Mouse (Mus musculus) frontal cortex, postnatal 10 days (tissue): Measurements from ENCODE around the gene Aco1.

ENCODE experiments used
- DNase-seq, 2 experiments: peaks; one replicate each; pipeline ENCODE4 v3.0.0; 2022; ENCODE audit warnings: low spot score in 2 of 2, mixed read lengths in 1 of 2

Aco1 gene

DNA sequence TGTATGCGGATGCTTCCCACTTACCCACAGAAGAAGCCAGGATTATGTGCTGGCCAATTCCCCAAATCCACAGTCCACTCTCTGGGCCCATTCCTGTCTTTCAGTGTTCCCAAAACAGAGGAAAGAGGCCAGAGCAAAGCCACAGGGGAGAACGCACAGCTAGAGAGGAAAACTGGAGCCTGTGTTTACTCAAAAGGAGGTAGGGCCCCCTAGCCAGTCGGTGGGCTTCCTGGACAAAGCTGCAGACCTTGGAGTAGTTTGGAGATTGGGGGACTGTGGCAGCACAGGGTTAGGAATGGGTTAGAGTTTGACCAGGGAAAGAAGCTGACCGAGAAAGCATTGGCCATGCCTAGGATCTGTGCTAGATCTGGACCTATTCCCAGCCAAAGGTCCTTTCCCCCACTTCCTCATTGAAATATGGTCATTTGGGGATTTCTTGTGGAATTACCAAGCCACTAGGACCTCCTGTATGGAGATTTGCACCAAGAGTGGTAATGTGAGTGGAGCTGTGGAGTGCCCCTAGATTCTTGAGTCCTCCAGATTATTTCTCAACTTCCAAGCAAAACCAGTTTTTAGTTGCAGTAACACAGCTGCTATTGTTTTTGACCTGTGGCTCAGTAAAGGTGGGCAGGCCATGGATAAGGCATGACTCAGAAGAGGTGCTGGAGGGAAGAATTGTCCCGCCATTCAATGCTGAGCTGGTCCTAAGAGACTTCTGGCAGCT, 14.8 kb downstream of the Aco1 start:
- DNase-seq, result no peak

DNA sequence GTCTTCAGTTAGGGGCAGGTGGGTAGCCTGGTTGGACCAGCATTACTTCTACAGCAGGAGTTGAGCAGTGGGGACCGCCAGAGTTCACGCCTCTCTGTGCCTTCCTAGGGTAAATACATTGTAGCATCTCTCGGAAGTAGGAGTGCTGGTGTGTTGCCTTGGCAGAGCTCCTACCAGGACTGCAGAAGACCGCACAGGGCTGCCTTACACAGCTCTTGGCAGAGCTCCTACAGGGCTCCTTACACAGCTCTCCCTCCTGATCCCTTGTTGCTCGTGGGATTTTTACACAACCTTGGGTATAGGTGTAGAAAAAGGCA, 15.3 kb downstream of the Aco1 start:
- no peak for DNase-seq

DNA sequence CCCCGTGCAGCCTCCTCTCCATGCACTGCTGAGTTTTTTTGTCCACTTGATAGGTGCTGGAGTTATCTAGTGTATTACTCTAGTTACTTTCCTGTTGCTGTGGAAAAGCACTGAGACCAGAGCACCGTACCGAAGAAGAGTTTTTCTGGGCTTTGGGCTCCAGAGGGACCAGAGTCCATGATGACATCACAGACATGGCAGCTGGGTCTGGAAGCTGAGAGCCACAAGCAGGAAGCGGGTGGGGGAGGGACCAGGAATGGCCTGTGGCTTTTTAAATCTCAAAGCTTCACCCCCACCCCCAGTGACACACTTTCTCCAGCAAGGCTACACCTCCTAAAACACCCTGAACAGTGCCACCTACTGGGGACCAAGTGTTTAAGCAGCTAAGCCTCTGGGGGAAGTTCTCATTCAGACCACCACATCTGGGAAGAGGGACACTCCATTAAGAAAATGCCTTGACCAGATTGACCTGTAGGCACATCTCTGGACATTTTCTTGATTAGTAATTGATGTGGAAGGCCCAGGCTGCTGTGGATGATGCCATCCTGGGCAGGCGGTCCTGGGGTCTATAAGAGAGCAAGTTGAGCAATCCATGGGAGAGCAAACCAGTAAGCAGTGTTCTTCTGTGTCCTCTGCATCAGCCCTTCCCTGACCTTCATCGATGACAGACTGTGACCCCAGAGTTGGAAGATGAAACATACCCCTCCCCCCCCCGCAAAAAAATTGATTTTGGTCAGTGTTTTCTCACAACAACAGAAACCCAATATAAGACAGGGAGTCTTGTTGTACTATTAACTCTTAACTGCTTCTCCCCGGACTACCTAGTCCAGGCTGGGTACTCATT, 17.9 kb downstream of the Aco1 start:
- DNase-seq, result no peak

DNA sequence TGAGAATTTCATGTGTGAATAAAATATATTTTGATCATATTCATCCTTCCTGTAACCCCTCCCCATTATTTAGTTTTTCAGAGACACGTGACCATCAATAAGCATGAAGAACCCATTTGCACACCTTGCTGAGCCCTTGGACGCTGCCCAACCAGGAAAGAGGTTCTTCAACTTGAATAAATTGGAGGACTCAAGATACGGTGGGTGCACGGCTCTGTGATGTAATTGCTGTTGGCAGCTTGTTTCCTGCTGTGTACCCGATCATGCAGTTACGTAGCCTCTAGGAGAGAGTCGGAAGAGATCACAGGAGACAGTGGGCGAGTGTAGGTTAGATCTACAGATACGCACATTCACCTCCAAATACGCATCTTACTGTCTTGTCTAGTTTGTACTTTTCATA, 20.8 kb downstream of the Aco1 start:
- DNase-seq, result no peak

DNA sequence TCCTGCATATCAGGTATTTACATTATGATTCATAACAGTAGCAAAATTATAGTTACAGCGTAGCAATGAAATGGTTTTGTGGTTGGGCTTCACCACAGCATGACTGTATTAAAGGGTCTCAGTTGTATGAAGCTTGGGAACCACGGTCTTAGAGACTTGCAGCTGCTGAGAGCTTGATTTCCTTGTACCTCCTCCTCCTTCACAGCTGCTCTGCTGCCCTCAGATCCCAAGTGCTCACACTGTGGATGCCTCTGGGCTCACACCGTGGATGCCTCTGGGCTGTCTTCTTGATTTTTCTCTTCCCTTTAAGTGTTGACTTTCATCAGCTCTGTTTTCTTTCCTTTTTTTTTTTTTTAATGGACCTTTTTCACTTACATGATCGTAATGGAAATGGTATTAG, 28.6 kb downstream of the Aco1 start:
- no peak for DNase-seq

DNA sequence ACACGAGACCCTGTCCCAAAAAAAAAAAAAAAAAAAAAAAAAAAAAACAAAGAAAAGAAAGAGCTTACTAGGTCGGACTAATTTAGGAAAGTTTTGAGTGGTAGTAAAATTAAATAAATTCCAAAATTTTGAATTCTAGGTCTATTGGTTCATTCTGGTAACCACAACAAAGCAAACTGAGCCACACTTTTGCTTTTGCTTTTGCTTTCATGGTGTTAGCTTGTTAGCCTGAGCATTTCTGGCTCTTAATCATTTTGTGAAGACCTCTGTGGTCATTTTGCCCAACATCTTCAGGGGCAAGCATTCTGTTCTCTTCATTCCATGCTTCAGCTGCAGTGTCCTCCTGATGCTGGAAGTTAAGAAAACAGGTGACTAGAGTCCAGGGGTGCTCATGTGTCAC, 29.5 kb downstream of the Aco1 start:
- no peak for DNase-seq

DNA sequence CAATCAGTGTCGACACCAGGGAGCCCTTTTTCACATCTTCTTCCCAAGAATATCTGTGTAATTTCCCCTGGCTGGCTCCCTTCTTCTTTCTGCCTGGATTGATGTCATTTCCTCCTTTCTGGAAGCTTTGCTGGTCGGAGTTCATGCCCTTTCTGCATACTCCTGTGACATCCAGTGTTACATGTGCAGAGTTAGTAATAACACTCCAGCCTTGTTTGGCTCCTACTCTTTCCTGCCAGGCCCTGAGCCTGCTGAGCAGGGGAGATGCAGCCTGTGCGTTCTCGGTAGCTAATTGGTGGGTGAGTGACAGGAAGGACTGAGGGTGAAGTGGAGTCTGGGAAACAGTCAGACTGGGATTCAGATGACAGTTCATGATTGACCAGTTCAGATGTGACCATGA, 31.4 kb downstream of the Aco1 start:
- no peak for DNase-seq

DNA sequence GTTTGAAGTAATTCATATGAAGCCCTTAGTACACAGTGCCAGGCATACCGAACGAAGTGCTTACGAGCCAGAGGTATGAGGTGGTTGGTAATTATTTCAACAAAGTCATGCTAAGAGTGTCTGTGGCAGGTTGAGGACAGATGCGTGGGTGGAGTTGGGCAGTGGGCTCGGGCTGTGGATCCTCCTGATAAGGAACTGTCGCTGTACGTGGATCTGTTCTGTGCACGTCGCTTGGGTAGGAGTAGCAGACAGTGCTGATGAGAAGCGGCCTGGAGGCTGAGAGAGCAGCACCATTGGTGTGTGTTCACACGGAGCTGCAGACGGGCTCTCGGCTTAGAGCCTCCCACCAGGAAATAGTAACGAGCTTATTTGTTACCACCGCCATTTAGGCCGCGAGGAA, 35.7 kb downstream of the Aco1 start:
- DNase-seq, result no peak

DNA sequence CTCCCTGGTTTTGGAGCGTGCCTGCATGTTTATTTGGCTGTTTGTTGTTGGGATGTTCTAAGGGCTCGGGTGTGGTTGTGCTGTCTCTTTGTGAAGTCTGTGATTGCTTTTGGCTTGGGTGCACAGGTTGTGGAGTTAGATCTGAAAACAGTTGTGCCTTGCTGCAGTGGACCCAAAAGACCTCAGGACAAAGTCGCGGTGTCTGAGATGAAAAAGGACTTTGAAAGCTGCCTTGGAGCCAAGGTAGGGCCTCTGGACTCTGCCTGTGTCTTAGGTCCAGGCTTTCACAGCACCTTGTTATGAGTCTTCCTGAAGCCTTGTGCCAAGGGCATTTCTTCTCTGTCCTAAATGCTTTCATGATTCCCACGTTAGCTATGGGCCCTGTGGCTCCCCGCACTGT, 37.2 kb downstream of the Aco1 start:
- no peak for DNase-seq

DNA sequence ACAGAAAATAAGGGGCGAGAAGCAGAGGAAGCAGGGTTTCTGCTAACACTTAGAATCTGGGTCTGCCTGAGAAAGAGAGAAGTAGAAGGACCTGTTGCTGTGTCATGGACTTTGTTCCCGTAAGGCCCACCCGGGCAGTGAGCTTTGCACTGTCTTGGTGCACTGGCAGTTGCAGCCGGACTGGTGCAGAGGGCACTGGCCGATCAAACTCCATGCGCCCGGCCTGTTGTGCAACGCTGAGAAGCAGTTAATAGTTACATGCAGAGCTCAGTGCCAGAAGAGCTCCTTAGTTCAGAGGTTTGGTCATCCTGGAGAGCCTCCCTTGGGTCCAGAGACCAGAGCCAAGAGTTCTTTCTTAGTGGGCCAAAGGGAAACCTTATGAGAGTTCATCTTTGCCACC, 38.8 kb downstream of the Aco1 start:
- no peak for DNase-seq

DNA sequence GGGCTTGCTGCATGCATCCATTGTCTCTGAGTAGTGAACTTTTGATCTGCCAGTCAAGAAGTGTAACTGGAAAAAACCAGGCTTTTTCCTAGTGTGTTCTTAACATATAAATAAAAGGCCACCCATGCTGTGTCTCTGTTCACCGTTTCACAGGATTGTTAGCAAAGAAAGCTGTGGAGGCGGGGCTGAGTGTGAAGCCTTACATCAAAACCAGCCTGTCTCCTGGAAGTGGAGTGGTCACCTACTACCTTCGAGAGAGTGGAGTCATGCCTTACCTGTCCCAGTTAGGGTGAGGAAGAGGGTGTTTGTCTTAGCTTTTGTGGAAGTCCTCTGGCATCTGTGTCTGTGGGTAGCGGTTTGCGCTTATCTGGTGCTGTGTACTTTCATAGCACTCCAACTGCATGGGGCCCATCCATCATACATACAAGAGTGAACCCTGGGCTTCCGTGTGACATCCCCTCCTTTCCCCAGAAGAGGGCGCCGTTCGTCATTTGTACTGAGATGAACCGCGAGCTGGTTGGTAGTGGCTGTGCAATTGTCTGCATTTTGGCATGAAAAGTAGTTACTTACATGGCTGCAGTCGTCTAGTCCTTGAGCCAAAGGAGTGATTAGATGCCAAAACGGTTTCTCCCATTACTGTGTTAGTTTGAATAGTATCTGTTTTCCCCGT, 39.9 kb downstream of the Aco1 start:
- peak; percentile 35 to 49 for DNase-seq

DNA sequence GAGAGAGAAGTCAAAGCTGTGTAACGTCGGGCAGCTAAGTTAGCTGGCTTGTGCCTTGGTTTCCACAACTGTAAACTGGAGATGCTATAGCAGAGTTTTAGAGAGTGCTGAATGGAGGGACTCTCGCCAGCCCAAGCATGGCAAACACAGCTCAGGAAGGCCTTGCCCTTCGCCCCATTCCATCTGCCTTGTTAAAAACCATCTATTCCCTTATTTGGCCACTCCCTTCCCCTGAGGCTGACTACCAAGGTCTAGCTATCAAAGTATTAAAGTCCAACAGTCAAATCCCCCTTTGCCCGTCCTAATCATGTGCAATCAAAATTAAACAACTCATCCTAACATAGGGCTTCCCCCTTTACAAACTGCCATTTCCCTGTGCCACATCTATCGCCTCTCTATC, 40.9 kb downstream of the Aco1 start:
- DNase-seq, result no peak

DNA sequence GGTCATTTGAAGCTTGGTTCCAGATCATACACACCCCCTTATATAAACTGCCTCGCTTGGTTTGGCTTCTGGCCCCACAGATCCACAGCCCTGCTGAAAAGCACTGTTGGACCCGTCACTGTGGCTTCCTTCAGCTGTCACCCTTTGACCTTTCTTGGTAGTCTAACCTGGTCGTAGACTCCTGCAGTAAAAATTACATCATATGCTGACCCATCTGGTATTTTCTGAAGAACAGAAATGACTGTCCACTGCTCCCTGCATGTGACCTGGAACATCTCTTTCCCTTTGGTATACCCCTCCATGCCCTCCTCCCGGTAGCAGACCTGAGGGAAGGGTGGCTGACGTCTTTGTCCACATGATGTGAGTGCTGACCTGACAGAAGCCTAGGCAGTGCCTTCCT, 41.6 kb downstream of the Aco1 start:
- no peak for DNase-seq

DNA sequence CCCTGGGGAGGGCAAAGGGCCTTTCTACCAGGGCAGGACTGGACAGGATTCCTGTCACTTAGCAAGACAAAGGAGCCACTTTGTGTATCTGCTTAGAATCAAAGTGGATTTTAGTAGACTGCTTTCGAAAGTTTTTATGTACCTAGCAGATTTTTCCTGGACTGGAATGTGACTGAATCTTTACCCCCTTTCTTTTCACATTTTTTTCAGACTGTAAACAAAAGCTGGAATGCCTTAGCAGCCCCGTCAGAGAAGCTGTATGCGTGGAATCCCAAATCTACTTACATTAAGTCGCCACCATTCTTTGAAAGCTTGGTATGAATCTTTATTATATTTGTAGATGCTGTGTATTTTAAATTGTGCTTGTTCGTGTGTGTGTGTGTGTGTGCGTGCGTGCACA, 45.1 kb downstream of the Aco1 start:
- no peak for DNase-seq

DNA sequence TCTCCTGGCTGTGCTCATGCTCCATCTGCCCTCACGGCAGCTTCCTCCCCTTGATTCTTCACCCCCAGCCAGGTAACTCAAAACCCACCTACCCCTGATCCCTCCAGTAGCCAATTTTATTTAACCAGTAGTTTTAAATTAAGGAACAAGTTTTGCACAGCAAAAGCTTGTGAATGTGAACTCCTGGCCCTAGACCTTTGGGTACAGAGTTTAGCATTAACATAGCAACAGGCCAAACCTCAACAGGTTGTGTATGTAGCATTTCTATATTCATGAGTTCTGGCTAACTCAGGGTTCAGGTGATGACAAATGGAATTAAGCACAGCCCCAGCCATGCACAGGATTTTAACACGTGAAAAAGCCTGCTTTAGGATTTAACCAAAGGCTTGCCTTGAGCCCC, 49.4 kb downstream of the Aco1 start:
- no peak for DNase-seq

DNA sequence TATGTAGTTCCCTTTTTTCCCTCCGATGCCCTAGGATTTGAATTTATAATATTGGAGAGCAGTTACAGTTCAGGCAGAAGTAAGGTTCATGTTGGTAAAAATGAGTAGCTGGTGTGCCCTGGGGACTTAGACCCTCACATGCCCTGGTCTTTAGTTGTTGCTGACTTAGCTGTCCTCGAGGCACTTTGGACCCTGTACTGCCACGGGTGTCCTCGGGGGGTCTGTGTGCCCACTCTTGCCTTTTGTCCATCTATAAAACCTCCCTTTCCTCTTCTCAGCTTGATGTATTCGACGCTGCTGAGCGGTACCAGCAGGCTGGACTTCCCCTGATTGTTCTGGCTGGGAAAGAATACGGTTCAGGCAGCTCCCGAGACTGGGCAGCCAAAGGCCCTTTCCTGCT, 50.6 kb downstream of the Aco1 start:
- no peak for DNase-seq

DNA sequence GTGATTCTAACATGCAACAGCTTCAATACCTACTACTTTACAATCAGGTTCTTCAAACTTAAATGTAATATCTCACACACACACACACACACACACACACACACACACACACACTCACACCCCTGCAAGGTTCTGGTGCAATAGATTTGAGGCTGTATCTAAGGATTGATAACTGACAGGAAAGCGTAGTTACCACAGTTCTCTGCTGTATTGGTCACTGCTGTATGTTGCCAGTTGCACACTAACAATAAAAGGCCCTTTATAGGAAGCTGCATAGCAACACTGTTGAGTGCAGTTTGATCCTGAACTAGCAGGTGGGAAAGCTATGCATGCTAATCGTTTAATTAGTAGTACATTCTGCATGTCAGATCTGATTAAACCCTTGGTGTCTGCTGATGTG, 52.5 kb downstream of the Aco1 start:
- no peak for DNase-seq

DNA sequence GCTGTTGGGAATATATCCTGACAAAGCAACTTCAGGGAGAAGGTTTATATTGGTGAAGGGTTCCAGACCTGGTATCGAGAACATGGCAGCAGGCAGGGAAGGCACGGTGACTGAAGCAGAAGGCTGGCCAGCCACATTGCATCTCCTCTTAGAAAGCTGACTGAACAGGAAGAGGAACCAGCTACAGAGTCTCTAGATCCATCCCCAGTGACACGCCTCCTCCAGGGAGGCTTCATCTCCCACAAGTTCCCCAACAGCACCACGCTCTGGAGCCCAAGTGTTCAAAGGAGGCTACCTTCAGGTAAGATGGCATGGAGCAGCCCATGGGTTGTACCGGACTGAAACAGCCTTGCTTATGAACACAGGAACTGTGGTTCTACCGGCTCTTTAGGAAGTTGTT, 59.3 kb downstream of the Aco1 start:
- no peak for DNase-seq

DNA sequence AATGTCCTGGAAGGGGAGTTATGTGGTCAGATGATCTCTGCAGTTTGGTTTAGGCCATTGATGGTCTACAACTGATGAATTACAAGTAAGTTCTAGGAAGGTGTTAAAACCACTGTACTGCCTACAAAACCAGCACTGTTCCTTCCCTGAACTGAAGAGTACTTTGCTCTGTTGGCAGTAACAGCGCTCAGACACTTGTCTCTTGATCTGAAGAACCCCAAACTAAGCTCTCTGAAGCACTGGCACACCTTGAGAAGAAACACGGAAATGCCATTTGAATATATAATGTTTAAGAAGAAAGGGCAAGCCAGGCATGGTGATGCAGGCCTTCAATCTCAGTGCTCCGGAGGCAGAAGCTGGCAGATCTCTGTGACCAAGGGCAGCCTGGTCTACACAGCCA, 61.5 kb downstream of the Aco1 start:
- DNase-seq, result no peak

DNA sequence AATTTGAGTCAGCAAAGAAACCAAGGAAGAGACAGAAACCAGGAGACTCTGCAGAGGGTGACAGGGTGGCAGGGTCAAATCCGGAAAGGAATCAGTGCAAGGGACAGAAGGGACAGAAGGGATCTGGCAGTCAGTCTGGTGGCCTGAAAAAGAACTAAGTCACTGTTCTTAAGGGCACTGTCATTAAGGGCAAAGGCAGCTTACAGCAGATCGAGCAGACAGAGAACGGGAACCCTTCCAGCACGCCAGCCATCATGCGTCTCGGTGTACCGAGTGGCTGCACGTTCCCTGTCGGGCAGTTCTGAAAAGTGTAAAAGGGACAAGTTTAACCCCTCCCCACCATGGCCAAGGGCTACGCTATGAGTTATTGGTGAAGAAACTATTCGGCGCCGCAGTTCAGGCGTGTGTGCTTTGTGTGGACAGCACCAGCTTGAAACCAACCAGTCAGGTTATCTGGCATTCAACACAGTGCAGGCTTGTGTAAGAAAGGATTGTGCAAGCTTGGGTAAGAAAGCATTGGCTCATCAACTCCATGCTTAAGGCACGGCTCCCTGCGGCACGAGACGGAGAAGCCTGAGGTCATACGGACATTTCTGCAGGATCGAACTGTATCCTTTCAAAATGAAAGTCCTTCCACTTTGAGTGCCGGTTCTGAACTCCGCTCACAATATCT, 62.5 kb downstream of the Aco1 start:
- DNase-seq, result no peak

DNA sequence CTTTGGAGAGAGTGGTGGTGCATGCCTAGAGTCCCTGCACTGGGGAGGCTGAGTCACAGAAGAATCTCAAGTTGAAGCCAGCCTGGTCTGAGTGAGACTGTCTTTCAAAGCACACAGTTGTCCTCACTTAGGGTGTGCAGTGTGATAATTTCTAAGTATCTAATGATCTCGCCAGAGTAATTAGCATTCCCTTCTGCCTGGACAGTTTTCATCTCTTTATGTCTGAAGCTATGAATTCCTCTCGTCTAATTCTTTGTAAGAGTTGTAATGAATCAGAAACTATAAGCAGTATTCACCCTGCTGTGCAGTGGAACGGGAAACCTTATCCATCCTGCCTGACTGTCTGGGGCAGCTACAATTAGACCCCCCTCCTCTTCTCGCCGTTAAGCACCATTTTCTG, 64.8 kb downstream of the Aco1 start:
- no peak for DNase-seq

DNA sequence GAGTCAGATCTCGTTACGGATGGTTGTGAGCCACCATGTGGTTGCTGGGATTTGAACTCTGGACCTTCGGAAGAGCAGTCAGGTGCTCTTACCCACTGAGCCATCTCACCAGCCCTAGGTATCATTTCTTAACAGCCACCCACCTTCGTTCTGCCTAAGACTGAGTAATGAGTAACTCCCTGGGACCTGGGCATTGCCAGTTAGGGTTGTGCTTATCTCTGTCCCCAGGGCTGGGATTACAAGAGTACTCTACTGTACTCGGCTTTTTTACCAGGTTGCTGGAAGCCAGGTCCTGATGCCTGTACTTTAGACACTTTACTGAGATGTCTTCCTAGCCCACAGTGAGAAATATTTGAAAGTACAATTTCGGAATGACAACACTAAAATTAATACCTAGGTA, 69.3 kb downstream of the Aco1 start:
- no peak for DNase-seq

DNA sequence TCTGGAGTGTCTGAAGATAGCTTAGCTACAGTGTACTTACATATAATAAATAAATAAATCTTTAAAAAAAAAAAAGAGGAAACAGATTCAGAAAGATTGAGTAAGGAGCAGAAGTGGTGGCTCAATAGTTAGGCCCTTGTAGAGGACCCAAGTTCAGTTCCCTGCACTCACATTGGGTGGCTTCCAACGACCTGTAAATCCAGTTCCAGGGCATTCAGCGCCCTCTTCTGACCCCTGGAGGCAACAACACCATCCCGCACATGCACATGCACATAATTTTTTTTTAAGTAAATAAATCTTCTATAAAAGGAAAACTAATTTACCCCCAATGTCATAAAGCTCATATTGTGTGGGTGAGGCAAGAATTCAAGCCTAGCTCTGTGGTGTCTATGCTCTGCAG, 75.0 kb downstream of the Aco1 start:
- DNase-seq, result no peak
